Mouse (Mus musculus) duodenum, adult 2 months (tissue): ENCODE data around the gene Anpep. TPM values are rescaled to one million over a fixed set of nuclear protein-coding genes. Genes with fewer than 3 reads are reported as not detected.

Source experiments
- polyA plus RNA-seq: library from polyadenylated mRNA; depleted of rRNA; stranded (reverse); fragments of >200 nt; gene quantifications from 2 replicates; pipeline ENCODE4 v1.2.3, GENCODE M21; 2012; ENCODE audit warnings: low replicate concordance; rRNA removed

Gene Anpep
- polyA plus RNA-seq, result 1,254 and 9,216 TPM in 2 replicates

DNA sequence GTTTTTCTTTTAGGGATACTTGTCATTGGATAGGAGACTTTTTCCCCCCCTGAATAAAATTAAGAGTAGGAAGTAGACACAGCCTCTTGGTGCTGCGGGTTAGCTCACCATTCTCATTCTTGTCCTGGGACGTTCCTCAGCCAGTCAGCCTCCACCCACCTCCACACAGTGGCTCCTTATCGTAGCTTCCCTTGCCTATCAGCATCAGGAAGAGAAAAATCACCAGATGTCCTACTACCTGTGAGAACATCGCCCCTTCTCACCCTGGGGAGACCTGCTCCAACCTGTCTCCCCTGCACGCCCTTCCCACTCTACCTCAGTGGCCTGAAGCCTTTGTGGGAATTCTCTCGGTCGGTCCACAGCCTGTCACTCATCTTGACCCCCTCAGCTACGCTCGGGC, at the start of gene Anpep:
Anpep (minus strand) TSS at position 249 of the 400 bp plus-strand sequence.

DNA sequence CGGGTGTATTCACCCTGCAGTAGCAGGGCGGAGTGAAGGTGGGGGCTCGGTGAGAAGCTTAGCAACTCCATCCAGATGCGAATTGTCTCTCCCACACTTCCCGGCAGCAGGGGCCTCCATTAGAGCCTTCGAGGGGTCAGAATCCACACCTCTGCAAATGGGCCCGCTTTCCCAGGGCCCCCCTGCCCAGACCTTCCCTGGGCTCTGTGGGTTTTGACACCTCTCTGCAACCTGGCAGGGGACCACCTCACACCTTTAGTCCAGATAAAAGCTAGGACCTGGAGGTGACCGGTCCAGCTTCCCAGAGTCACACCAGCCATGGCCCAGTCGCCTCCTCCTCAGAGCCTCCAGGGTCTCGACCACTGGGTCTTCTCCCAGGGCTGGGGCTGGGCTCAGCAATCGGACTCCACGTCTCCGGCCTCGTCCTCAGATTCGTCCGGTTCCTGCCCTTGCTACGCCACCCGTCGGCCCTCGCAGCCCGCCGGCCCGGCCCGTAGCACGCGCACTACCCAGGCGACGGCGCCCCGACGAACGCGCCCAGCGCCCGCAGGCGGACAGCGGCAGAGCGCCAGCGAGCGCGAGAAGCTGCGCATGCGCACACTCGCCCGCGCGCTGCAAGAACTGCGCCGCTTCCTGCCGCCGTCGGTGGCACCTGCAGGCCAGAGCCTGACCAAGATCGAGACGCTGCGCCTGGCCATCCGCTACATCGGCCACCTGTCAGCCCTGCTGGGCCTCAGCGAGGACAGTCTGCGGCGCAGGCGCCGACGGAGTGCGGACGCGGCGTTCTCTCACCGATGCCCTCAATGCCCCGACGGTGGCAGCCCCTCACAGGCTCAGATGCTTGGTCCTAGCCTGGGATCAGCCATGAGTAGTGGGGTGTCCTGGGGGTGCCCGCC, 50.0 kb downstream of the Anpep start, which contains the start of gene Mesp2:
Mesp2 (plus strand) TSS at position 117 of the 896 bp plus-strand sequence.

DNA sequence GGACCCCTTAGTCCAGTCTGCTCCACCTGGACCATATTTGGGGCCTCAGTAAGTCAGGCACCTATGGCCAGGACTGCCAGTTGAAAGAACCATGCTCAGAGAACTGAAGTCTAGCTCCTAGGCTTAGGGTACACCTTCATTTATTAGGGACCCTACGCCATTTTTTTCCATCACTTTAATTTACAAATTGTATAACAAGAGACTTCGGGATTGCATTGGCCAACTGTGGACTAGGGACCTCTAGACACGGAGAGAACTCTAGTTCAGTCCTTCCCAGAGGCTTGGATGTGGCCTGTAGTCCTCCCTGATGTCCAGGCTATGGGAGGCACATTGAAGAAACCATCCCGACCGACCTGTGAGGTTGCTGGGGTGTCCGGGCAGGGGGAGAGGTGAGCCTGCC, 67.2 kb downstream of the Anpep start, which contains the start of gene Mesp1:
Mesp1 (minus strand) TSS at position 101 of the 400 bp plus-strand sequence.

Other genes starting within 250 kb of the Anpep start
- gene Rhcg, start 243.4 kb downstream of the Anpep start, polyA plus RNA-seq, result 0.06 TPM in 1 of 2 replicates, not detected in the other
- gene Ticrr, start 200.9 kb downstream of the Anpep start, polyA plus RNA-seq, result 0.57 and 1.9 TPM in 2 replicates
- gene Kif7, start 145.3 kb downstream of the Anpep start, polyA plus RNA-seq, result 0.51 and 0.75 TPM in 2 replicates
- 1.2 and 32.3 TPM in 2 replicates for gene Plin1, start 128.2 kb downstream of the Anpep start, polyA plus RNA-seq
- gene Pex11a, start 117.9 kb downstream of the Anpep start, polyA plus RNA-seq, result 18.6 and 25.4 TPM in 2 replicates
- gene Wdr93, start 117.9 kb downstream of the Anpep start, polyA plus RNA-seq, result 0.13 and 0.26 TPM in 2 replicates
- 0.84 and 1.4 TPM in 2 replicates for gene Mesp1, start 67.3 kb downstream of the Anpep start, polyA plus RNA-seq
- gene Mesp2, start 50.3 kb downstream of the Anpep start, polyA plus RNA-seq, result 0.55 and 1.1 TPM in 2 replicates
- gene Ap3s2, start 59.6 kb upstream of the Anpep start, polyA plus RNA-seq, result 10.9 and 11.5 TPM in 2 replicates
- 19.8 and 20.5 TPM in 2 replicates for gene Arpin, start 74.3 kb upstream of the Anpep start, polyA plus RNA-seq
- 37.2 and 42.2 TPM in 2 replicates for gene Zfp710, start 163.8 kb upstream of the Anpep start, polyA plus RNA-seq